In genomic region chr15:89147456-89147855, GRCm38 (mm10) we compare ENCODE assay signal across 10 mouse cellular contexts. TPM values are rescaled to one million over a fixed set of nuclear protein-coding genes. Genes with fewer than 3 reads are reported as not detected.
A peak's percentile ranks its signal among the peaks of the same experiment; 100 is the strongest.
DNase-seq lines count a peak whose midpoint lies in the region; ATAC-seq and TF ChIP-seq lines count a peak whose summit lies in the region.
"Had no signal": no experiment of that assay in that cellular context is flagged by ENCODE, and none has a peak within 500 bp of the region (broad histone marks: within the 10 kb centered on the region; RNA-seq: fewer than 3 reads in every experiment).

No protein-coding gene starts in this region.

- TF ChIP-seq CTCF in forebrain, postnatal 0 days (IDR thresholded peaks at IDR 0.05; ENCODE audit: low read depth) = no peak

- H3K9me3 ChIP-seq in kidney, embryonic 15.5 days (replicated peaks) = no peaks in the 10 kb centered on the region
- H3K9me3 ChIP-seq in embryonic facial prominence, embryonic 10.5 days = no peaks in the 10 kb centered on the region
- H3K9me3 ChIP-seq in forebrain, postnatal 0 days (ENCODE audit: low read length) = no peaks in the 10 kb centered on the region
- H3K9me3 ChIP-seq in midbrain, embryonic 14.5 days (ENCODE audit: control insufficient read depth, low read length) = no peaks in the 10 kb centered on the region
- H3K9me3 ChIP-seq: G1E had no signal

- H3K9ac ChIP-seq in kidney, embryonic 15.5 days = no peak overlapping the region
- H3K9ac ChIP-seq in forebrain, postnatal 0 days = peak overlapping the region; percentile 55; the same call in 1 of the 2 replicates
- peak overlapping the region; percentile 70 for H3K9ac ChIP-seq in midbrain, embryonic 14.5 days (replicated peaks; ENCODE audit: low read length)

- H3K4me1 ChIP-seq in kidney, embryonic 15.5 days = peaks cover 53% of the 10 kb centered on the region
- peaks cover 54% of the 10 kb centered on the region for H3K4me1 ChIP-seq in embryonic facial prominence, embryonic 10.5 days
- H3K4me1 ChIP-seq in forebrain, postnatal 0 days (ENCODE audit: insufficient read depth) = peaks cover 15% of the 10 kb centered on the region; the same call in 1 of the 2 replicates
- peaks cover 38% of the 10 kb centered on the region for H3K4me1 ChIP-seq in midbrain, embryonic 14.5 days (ENCODE audit: control insufficient read depth, insufficient read depth, low read length)

- H3K27me3 ChIP-seq in kidney, embryonic 15.5 days = peaks cover 43% of the 10 kb centered on the region
- peaks cover 80% of the 10 kb centered on the region for H3K27me3 ChIP-seq in embryonic facial prominence, embryonic 10.5 days (replicated peaks; ENCODE audit: low read depth, poor library complexity, severe bottlenecking)
- H3K27me3 ChIP-seq in forebrain, postnatal 0 days (ENCODE audit: insufficient read depth, low read length) = no peaks in the 10 kb centered on the region
- H3K27me3 ChIP-seq in midbrain, embryonic 14.5 days (ENCODE audit: control insufficient read depth, insufficient read depth, low read length) = no peaks in the 10 kb centered on the region

- peak overlapping the region; percentile 40; the same call in 1 of the 2 replicates for H3K4me3 ChIP-seq in kidney, embryonic 15.5 days (replicated peaks)
- H3K4me3 ChIP-seq in embryonic facial prominence, embryonic 10.5 days = peak overlapping the region; percentile 83
- H3K4me3 ChIP-seq in forebrain, postnatal 0 days (ENCODE audit: low read depth, low read length) = peak overlapping the region; percentile 76
- H3K4me3 ChIP-seq in midbrain, embryonic 14.5 days (replicated peaks; ENCODE audit: low read depth, low read length) = peak overlapping the region; percentile 73

- 0 out of 2 replicates have a peak, but pooled peaks cover 4% of the 10 kb centered on the region for H3K36me3 ChIP-seq in kidney, embryonic 15.5 days
- peaks cover 33% of the 10 kb centered on the region for H3K36me3 ChIP-seq in embryonic facial prominence, embryonic 10.5 days (replicated peaks)
- H3K36me3 ChIP-seq in forebrain, postnatal 0 days (ENCODE audit: insufficient read depth) = peaks cover 14% of the 10 kb centered on the region
- H3K36me3 ChIP-seq in midbrain, embryonic 14.5 days (ENCODE audit: control insufficient read depth, insufficient read depth, low read length) = peaks cover 33% of the 10 kb centered on the region
- H3K36me3 ChIP-seq: G1E had no signal

- DNase-seq in kidney, adult 8-10 months = no peak
- peak; percentile 30 for DNase-seq in embryonic facial prominence, embryonic 10.5 days (ENCODE audit: low spot score)
- no peak for DNase-seq in forebrain, postnatal 0 days
- peak; percentile 60 for DNase-seq in midbrain, embryonic 14.5 days
- DNase-seq in embryo, embryonic 9.5 days (ENCODE audit: extremely low spot score) = no peak
- DNase-seq in left cerebral cortex, adult 18-20 months (ENCODE audit: low spot score in 2 of 2) = no peak
- no peak for DNase-seq in urinary bladder, postnatal 4 days (ENCODE audit: low spot score in 2 of 2)
- DNase-seq: left cerebral cortex, postnatal 4 days had no signal

- WGBS in kidney, embryonic 15.5 days = 21% methylated on average over 10 of the region's 10 CpGs
- WGBS in embryonic facial prominence, embryonic 10.5 days = 25% methylated on average over 10 of the region's 10 CpGs
- WGBS in forebrain, postnatal 0 days = 18% methylated on average over 10 of the region's 10 CpGs
- 15% methylated on average over 10 of the region's 10 CpGs for WGBS in midbrain, embryonic 14.5 days

- ATAC-seq in kidney, embryonic 15.5 days (replicated peaks; ENCODE audit: low FRiP score) = no peak
- ATAC-seq in forebrain, postnatal 0 days = no peak
- ATAC-seq in midbrain, embryonic 14.5 days (ENCODE audit: low FRiP score, low TSS enrichment) = no peak

- H3K27ac ChIP-seq in kidney, embryonic 15.5 days = no peak overlapping the region
- H3K27ac ChIP-seq in embryonic facial prominence, embryonic 10.5 days (replicated peaks) = no peak overlapping the region
- no peak overlapping the region for H3K27ac ChIP-seq in forebrain, postnatal 0 days (ENCODE audit: low read depth, low read length)
- peak overlapping the region; percentile 85; the same call in 1 of the 2 replicates for H3K27ac ChIP-seq in midbrain, embryonic 14.5 days (replicated peaks; ENCODE audit: low read depth, low read length)

- H3K4me2 ChIP-seq in kidney, embryonic 15.5 days = peak overlapping the region; percentile 90
- peak overlapping the region; percentile 83 for H3K4me2 ChIP-seq in forebrain, postnatal 0 days (ENCODE audit: low read depth)
- H3K4me2 ChIP-seq in midbrain, embryonic 14.5 days (ENCODE audit: low read length) = peak overlapping the region; percentile 79

RNA-seq across cellular contexts. Expression of gene Mapk11, which starts 2.0 kb away (rescaled TPM):
- 15.4 and 16.5 TPM in 2 replicates for polyA plus RNA-seq in kidney, embryonic 15.5 days (2015; fragmentation: Nextera tagmentation; extraction: Ambion mirVana)
- polyA plus RNA-seq in embryonic facial prominence, embryonic 10.5 days (2016; fragmentation: Nextera tagmentation; extraction: Ambion mirVana) = 16.1 and 20.6 TPM in 2 replicates
- 35.2 and 35.8 TPM in 2 replicates for total RNA-seq in forebrain, postnatal 0 days (2014; rRNA removed)
- polyA plus RNA-seq in forebrain, postnatal 0 days (2015; fragmentation: Nextera tagmentation; extraction: Ambion mirVana) = 16.2 and 21.3 TPM in 2 replicates
- 23.7 and 27.9 TPM in 2 replicates for polyA plus RNA-seq in midbrain, embryonic 14.5 days (2014; fragmentation: Nextera tagmentation; extraction: Ambion mirVana)
- total RNA-seq in left cerebral cortex, adult 18-20 months (2021) = 10 to 100 TPM; 49.1 to 55.1 TPM

RNA-seq across cellular contexts. Expression of gene Mapk12, which starts 7.0 kb away (rescaled TPM):
- polyA plus RNA-seq in kidney, embryonic 15.5 days (2015; fragmentation: Nextera tagmentation; extraction: Ambion mirVana) = 14.8 and 16.7 TPM in 2 replicates
- polyA plus RNA-seq in embryonic facial prominence, embryonic 10.5 days (2016; fragmentation: Nextera tagmentation; extraction: Ambion mirVana) = 16.6 and 19.6 TPM in 2 replicates
- 1.8 and 3.4 TPM in 2 replicates for total RNA-seq in forebrain, postnatal 0 days (2014; rRNA removed)
- 2.0 and 2.8 TPM in 2 replicates for polyA plus RNA-seq in forebrain, postnatal 0 days (2015; fragmentation: Nextera tagmentation; extraction: Ambion mirVana)
- 4.1 and 4.6 TPM in 2 replicates for polyA plus RNA-seq in midbrain, embryonic 14.5 days (2014; fragmentation: Nextera tagmentation; extraction: Ambion mirVana)
- 1 to 10 TPM; 7.4 to 9.2 TPM for total RNA-seq in left cerebral cortex, adult 18-20 months (2021)
- polyA plus RNA-seq: G1E had no signal

RNA-seq across cellular contexts. Expression of gene Hdac10, which starts 19.0 kb away (rescaled TPM):
- 17.8 and 19.3 TPM in 2 replicates for polyA plus RNA-seq in kidney, embryonic 15.5 days (2015; fragmentation: Nextera tagmentation; extraction: Ambion mirVana)
- 15.9 and 16.1 TPM in 2 replicates for polyA plus RNA-seq in embryonic facial prominence, embryonic 10.5 days (2016; fragmentation: Nextera tagmentation; extraction: Ambion mirVana)
- total RNA-seq in forebrain, postnatal 0 days (2014; rRNA removed) = 33.1 and 44.3 TPM in 2 replicates
- polyA plus RNA-seq in forebrain, postnatal 0 days (2015; fragmentation: Nextera tagmentation; extraction: Ambion mirVana) = 27.9 and 30.1 TPM in 2 replicates
- polyA plus RNA-seq in midbrain, embryonic 14.5 days (2014; fragmentation: Nextera tagmentation; extraction: Ambion mirVana) = 18.2 and 20.3 TPM in 2 replicates
- total RNA-seq in left cerebral cortex, adult 18-20 months (2021) = 10 to 100 TPM; 15.2 to 15.8 TPM

RNA-seq across cellular contexts. Expression of gene Tubgcp6, which starts 24.5 kb away (rescaled TPM):
- 13.8 and 16.0 TPM in 2 replicates for polyA plus RNA-seq in kidney, embryonic 15.5 days (2015; fragmentation: Nextera tagmentation; extraction: Ambion mirVana)
- 25.9 and 28.8 TPM in 2 replicates for polyA plus RNA-seq in embryonic facial prominence, embryonic 10.5 days (2016; fragmentation: Nextera tagmentation; extraction: Ambion mirVana)
- 24.6 and 42.4 TPM in 2 replicates for total RNA-seq in forebrain, postnatal 0 days (2014; rRNA removed)
- polyA plus RNA-seq in forebrain, postnatal 0 days (2015; fragmentation: Nextera tagmentation; extraction: Ambion mirVana) = 7.4 and 8.8 TPM in 2 replicates
- polyA plus RNA-seq in midbrain, embryonic 14.5 days (2014; fragmentation: Nextera tagmentation; extraction: Ambion mirVana) = 18.0 and 18.2 TPM in 2 replicates
- 10 to 100 TPM; 31.4 to 34.6 TPM for total RNA-seq in left cerebral cortex, adult 18-20 months (2021)

RNA-seq across cellular contexts. Expression of gene Plxnb2, which starts 33.1 kb away (rescaled TPM):
- 138 and 160 TPM in 2 replicates for polyA plus RNA-seq in kidney, embryonic 15.5 days (2015; fragmentation: Nextera tagmentation; extraction: Ambion mirVana)
- polyA plus RNA-seq in embryonic facial prominence, embryonic 10.5 days (2016; fragmentation: Nextera tagmentation; extraction: Ambion mirVana) = 146 and 152 TPM in 2 replicates
- total RNA-seq in forebrain, postnatal 0 days (2014; rRNA removed) = 126 and 138 TPM in 2 replicates
- 45.2 and 52.8 TPM in 2 replicates for polyA plus RNA-seq in forebrain, postnatal 0 days (2015; fragmentation: Nextera tagmentation; extraction: Ambion mirVana)
- 86.4 and 107 TPM in 2 replicates for polyA plus RNA-seq in midbrain, embryonic 14.5 days (2014; fragmentation: Nextera tagmentation; extraction: Ambion mirVana)
- 10 to 100 TPM; 47.3 to 54.9 TPM for total RNA-seq in left cerebral cortex, adult 18-20 months (2021)

Comparison
In these comparisons a context has a peak if more than half of its experiments do, and no peak if none do; other contexts are left out.
1. DNase-seq: peak in embryonic facial prominence, embryonic 10.5 days (single experiment) and midbrain, embryonic 14.5 days (single experiment); none in kidney, adult 8-10 months (0 of 2), forebrain, postnatal 0 days (single experiment), embryo, embryonic 9.5 days (single experiment), left cerebral cortex, adult 18-20 months (0 of 2) and urinary bladder, postnatal 4 days (0 of 2).
2. Peak in every context shown above with its lines, with median percentiles within 50 percentile points of each other: H3K4me2 ChIP-seq and H3K4me3 ChIP-seq.